ENCODE assay signal across 9 mouse cellular contexts in genomic region chr2:158611726-158612670, GRCm38 (mm10). TPM values are rescaled to one million over a fixed set of nuclear protein-coding genes. Genes with fewer than 3 reads are reported as not detected.
DNase-seq lines count a peak whose midpoint lies in the region; ATAC-seq and TF ChIP-seq lines count a peak whose summit lies in the region.
"Had no signal": no experiment of that assay in that cellular context is flagged by ENCODE, and none has a peak within 500 bp of the region (broad histone marks: within the 10 kb centered on the region; RNA-seq: fewer than 3 reads in every experiment).

No protein-coding gene starts in this region.

- no peak overlapping the region for H3K27ac ChIP-seq in kidney, embryonic 15.5 days
- H3K27ac ChIP-seq in cortical plate, adult 2 months (ENCODE audit: insufficient read depth, low read length): peak overlapping the region; percentile 68; the same call in 1 of the 2 replicates
- peak overlapping the region; percentile 77; the same call in 1 of the 2 replicates for H3K27ac ChIP-seq in hindbrain, postnatal 0 days
- H3K27ac ChIP-seq in neural tube, embryonic 14.5 days (ENCODE audit: low read depth, low read length): peak overlapping the region; percentile 81
- no peak overlapping the region for H3K27ac ChIP-seq in lung, postnatal 0 days (ENCODE audit: low read length)
- H3K27ac ChIP-seq: heart, embryonic 10.5 days had no signal

- H3K4me3 ChIP-seq in kidney, embryonic 15.5 days (replicated peaks): peak overlapping the region; percentile 33
- peak overlapping the region; percentile 60 for H3K4me3 ChIP-seq in cortical plate, adult 2 months (ENCODE audit: insufficient read depth, low read length)
- H3K4me3 ChIP-seq in hindbrain, postnatal 0 days (ENCODE audit: low read length): peak overlapping the region; percentile 40
- H3K4me3 ChIP-seq in neural tube, embryonic 14.5 days (ENCODE audit: low read depth, low read length): peak overlapping the region; percentile 44
- H3K4me3 ChIP-seq in lung, postnatal 0 days (ENCODE audit: low read depth, low read length): no peak overlapping the region

- no peak for TF ChIP-seq CTCF in cortical plate, adult 2 months (IDR thresholded peaks at IDR 0.05; ENCODE audit: extremely low read depth, insufficient read depth, low read length)
- TF ChIP-seq CTCF in hindbrain, postnatal 0 days (IDR thresholded peaks at IDR 0.05; ENCODE audit: low read depth): no peak
- no peak for TF ChIP-seq CTCF in lung, postnatal 0 days (IDR thresholded peaks at IDR 0.05)

- no peak for DNase-seq in kidney, adult 8-10 months
- peak; percentile 34 for DNase-seq in hindbrain, postnatal 0 days (ENCODE audit: low spot score)
- no peak for DNase-seq in lung, postnatal 0 days (ENCODE audit: low spot score)
- no peak for DNase-seq in heart, adult 11 months
- DNase-seq in left cerebral cortex, adult 18-20 months (ENCODE audit: low spot score in 2 of 2): no peak

- H3K9me3 ChIP-seq in kidney, embryonic 15.5 days (replicated peaks): no peaks in the 10 kb centered on the region
- H3K9me3 ChIP-seq in hindbrain, postnatal 0 days (ENCODE audit: low read length): no peaks in the 10 kb centered on the region
- H3K9me3 ChIP-seq in neural tube, embryonic 14.5 days (ENCODE audit: control insufficient read depth, low read length): no peaks in the 10 kb centered on the region
- no peaks in the 10 kb centered on the region for H3K9me3 ChIP-seq in lung, postnatal 0 days (ENCODE audit: low read length)
- H3K9me3 ChIP-seq: heart, embryonic 10.5 days had no signal

- no peak for TF ChIP-seq EP300 in lung, postnatal 0 days (IDR thresholded peaks at IDR 0.05)

- H3K27me3 ChIP-seq in kidney, embryonic 15.5 days: peaks cover 99% of the 10 kb centered on the region
- peaks cover 57% of the 10 kb centered on the region for H3K27me3 ChIP-seq in hindbrain, postnatal 0 days (ENCODE audit: insufficient read depth, low read length)
- peaks cover 28% of the 10 kb centered on the region for H3K27me3 ChIP-seq in neural tube, embryonic 14.5 days (ENCODE audit: control insufficient read depth, insufficient read depth, low read length)
- peaks cover 76% of the 10 kb centered on the region for H3K27me3 ChIP-seq in lung, postnatal 0 days (replicated peaks; ENCODE audit: insufficient read depth, low read length)

- H3K4me2 ChIP-seq in kidney, embryonic 15.5 days: peak overlapping the region; percentile 58; the same call in 1 of the 2 replicates
- H3K4me2 ChIP-seq in hindbrain, postnatal 0 days (ENCODE audit: low read depth, low read length): peak overlapping the region; percentile 51
- H3K4me2 ChIP-seq in neural tube, embryonic 14.5 days (ENCODE audit: low read depth, low read length): peak overlapping the region; percentile 54
- H3K4me2 ChIP-seq in lung, postnatal 0 days (replicated peaks; ENCODE audit: low read depth, low read length): no peak overlapping the region

- peaks cover 60% of the 10 kb centered on the region for H3K4me1 ChIP-seq in kidney, embryonic 15.5 days
- no peaks in the 10 kb centered on the region for H3K4me1 ChIP-seq in cortical plate, adult 2 months (ENCODE audit: control insufficient read depth, insufficient read depth, low read length)
- no peaks in the 10 kb centered on the region for H3K4me1 ChIP-seq in hindbrain, postnatal 0 days (ENCODE audit: insufficient read depth, low read length)
- H3K4me1 ChIP-seq in neural tube, embryonic 14.5 days (ENCODE audit: control insufficient read depth, insufficient read depth, low read length): no peaks in the 10 kb centered on the region
- H3K4me1 ChIP-seq in lung, postnatal 0 days (ENCODE audit: insufficient read depth, low read depth, low read length): peaks cover 5% of the 10 kb centered on the region; the same call in 1 of the 2 replicates

- no peaks in the 10 kb centered on the region for H3K36me3 ChIP-seq in kidney, embryonic 15.5 days
- H3K36me3 ChIP-seq in hindbrain, postnatal 0 days (ENCODE audit: insufficient read depth, low read length): no peaks in the 10 kb centered on the region
- no peaks in the 10 kb centered on the region for H3K36me3 ChIP-seq in neural tube, embryonic 14.5 days (ENCODE audit: control insufficient read depth, insufficient read depth, low read length)
- H3K36me3 ChIP-seq in lung, postnatal 0 days (ENCODE audit: insufficient read depth, low read length): no peaks in the 10 kb centered on the region
- H3K36me3 ChIP-seq: heart, embryonic 10.5 days had no signal

- 2% methylated on average over 30 of the region's 30 CpGs for WGBS in kidney, embryonic 15.5 days
- 3% methylated on average over 30 of the region's 30 CpGs for WGBS in hindbrain, postnatal 0 days
- WGBS in neural tube, embryonic 14.5 days: 1% methylated on average over 30 of the region's 30 CpGs
- 4% methylated on average over 30 of the region's 30 CpGs for WGBS in lung, postnatal 0 days

- no peak for ATAC-seq in kidney, embryonic 15.5 days (replicated peaks; ENCODE audit: low FRiP score)
- ATAC-seq in hindbrain, postnatal 0 days: no peak
- ATAC-seq in neural tube, embryonic 14.5 days (ENCODE audit: low read depth): no peak
- ATAC-seq in lung, postnatal 0 days: no peak

- H3K9ac ChIP-seq in kidney, embryonic 15.5 days: no peak overlapping the region
- H3K9ac ChIP-seq in hindbrain, postnatal 0 days (replicated peaks; ENCODE audit: low read length): peak overlapping the region; percentile 57
- H3K9ac ChIP-seq in neural tube, embryonic 14.5 days (replicated peaks; ENCODE audit: low read depth, low read length): peak overlapping the region; percentile 72
- H3K9ac ChIP-seq in lung, postnatal 0 days (replicated peaks; ENCODE audit: low read depth): no peak overlapping the region

- no peak for TF ChIP-seq POLR2A in cortical plate, adult 2 months (IDR thresholded peaks at IDR 0.05; ENCODE audit: extremely low read depth, insufficient read depth, low read length)

RNA-seq across cellular contexts. Expression of gene Slc32a1, which starts 1.4 kb away (rescaled TPM):
- polyA plus RNA-seq in kidney, embryonic 15.5 days (2015; fragmentation: Nextera tagmentation; extraction: Ambion mirVana): 0.12 and 0.14 TPM in 2 replicates
- polyA plus RNA-seq in cortical plate, adult 2 months (2012; rRNA removed): 73.8 and 87.3 TPM in 2 replicates
- total RNA-seq in hindbrain, postnatal 0 days (2014; rRNA removed): 70.4 and 79.8 TPM in 2 replicates
- 16.5 and 16.7 TPM in 2 replicates for polyA plus RNA-seq in hindbrain, postnatal 0 days (2015; fragmentation: Nextera tagmentation; extraction: Ambion mirVana)
- 9.2 and 10.7 TPM in 2 replicates for polyA plus RNA-seq in neural tube, embryonic 14.5 days (2014; fragmentation: Nextera tagmentation; extraction: Ambion mirVana)
- not detected in 2 replicates for polyA plus RNA-seq in lung, postnatal 0 days (2015; fragmentation: Nextera tagmentation; extraction: Ambion mirVana)
- total RNA-seq in left cerebral cortex, adult 18-20 months (2021): 100 to 1,000 TPM in 1 of 2 experiments, 10 to 100 TPM in 1; 99.3 to 102 TPM
- polyA plus RNA-seq: heart, embryonic 10.5 days had no signal

RNA-seq across cellular contexts. Expression of gene Actr5, which starts 12.7 kb away (rescaled TPM):
- 10.9 and 12.3 TPM in 2 replicates for polyA plus RNA-seq in kidney, embryonic 15.5 days (2015; fragmentation: Nextera tagmentation; extraction: Ambion mirVana)
- polyA plus RNA-seq in cortical plate, adult 2 months (2012; rRNA removed): 6.9 and 7.4 TPM in 2 replicates
- total RNA-seq in hindbrain, postnatal 0 days (2014; rRNA removed): 18.0 and 25.4 TPM in 2 replicates
- polyA plus RNA-seq in hindbrain, postnatal 0 days (2015; fragmentation: Nextera tagmentation; extraction: Ambion mirVana): 8.0 and 8.6 TPM in 2 replicates
- 12.9 TPM in 2 replicates for polyA plus RNA-seq in neural tube, embryonic 14.5 days (2014; fragmentation: Nextera tagmentation; extraction: Ambion mirVana)
- polyA plus RNA-seq in lung, postnatal 0 days (2015; fragmentation: Nextera tagmentation; extraction: Ambion mirVana): 6.4 and 6.6 TPM in 2 replicates
- 10 to 100 TPM; 11.3 to 12.1 TPM for total RNA-seq in left cerebral cortex, adult 18-20 months (2021)

RNA-seq across cellular contexts. Expression of gene Ppp1r16b, which starts 53.2 kb away (rescaled TPM):
- 14.9 and 15.3 TPM in 2 replicates for polyA plus RNA-seq in kidney, embryonic 15.5 days (2015; fragmentation: Nextera tagmentation; extraction: Ambion mirVana)
- polyA plus RNA-seq in cortical plate, adult 2 months (2012; rRNA removed): 51.5 and 55.4 TPM in 2 replicates
- total RNA-seq in hindbrain, postnatal 0 days (2014; rRNA removed): 25.9 and 32.4 TPM in 2 replicates
- polyA plus RNA-seq in hindbrain, postnatal 0 days (2015; fragmentation: Nextera tagmentation; extraction: Ambion mirVana): 29.7 and 30.3 TPM in 2 replicates
- 18.2 and 28.1 TPM in 2 replicates for polyA plus RNA-seq in neural tube, embryonic 14.5 days (2014; fragmentation: Nextera tagmentation; extraction: Ambion mirVana)
- 30.6 and 48.6 TPM in 2 replicates for polyA plus RNA-seq in lung, postnatal 0 days (2015; fragmentation: Nextera tagmentation; extraction: Ambion mirVana)
- total RNA-seq in left cerebral cortex, adult 18-20 months (2021): 100 to 1,000 TPM; 124 to 132 TPM

Comparison
In these comparisons a context has a peak if more than half of its experiments do, and no peak if none do; other contexts are left out.
1. H3K27ac ChIP-seq: peak in cortical plate, adult 2 months (single experiment), hindbrain, postnatal 0 days (single experiment) and neural tube, embryonic 14.5 days (single experiment); none in kidney, embryonic 15.5 days (single experiment) and lung, postnatal 0 days (single experiment).
2. H3K9ac ChIP-seq: peak in hindbrain, postnatal 0 days (single experiment) and neural tube, embryonic 14.5 days (single experiment); none in kidney, embryonic 15.5 days (single experiment) and lung, postnatal 0 days (single experiment).